Comparison of ENCODE assay signal across 13 mouse cellular contexts in genomic region chr11:118748622-118749021, GRCm38 (mm10).
A peak's percentile ranks its signal among the peaks of the same experiment; 100 is the strongest.
DNase-seq lines count a peak whose midpoint lies in the region; ATAC-seq lines count a peak whose summit lies in the region.
"Had no signal": no experiment of that assay in that cellular context is flagged by ENCODE, and none has a peak within 500 bp of the region (broad histone marks: within the 10 kb centered on the region; RNA-seq: fewer than 3 reads in every experiment).

No protein-coding gene starts in this region.

- H3K9me3 ChIP-seq in hindbrain, embryonic 13.5 days: no peaks in the 10 kb centered on the region
- H3K9me3 ChIP-seq in hindbrain, embryonic 12.5 days (replicated peaks): no peaks in the 10 kb centered on the region
- H3K9me3 ChIP-seq: liver, embryonic 15.5 days had no signal

- 57% methylated on average over 10 of the region's 10 CpGs for WGBS in hindbrain, embryonic 13.5 days
- WGBS in hindbrain, embryonic 12.5 days: 64% methylated on average over 10 of the region's 10 CpGs

- no peaks in the 10 kb centered on the region for H3K27me3 ChIP-seq in hindbrain, embryonic 13.5 days
- H3K27me3 ChIP-seq in hindbrain, embryonic 12.5 days: peaks cover 9% of the 10 kb centered on the region

- no peaks in the 10 kb centered on the region for H3K36me3 ChIP-seq in hindbrain, embryonic 13.5 days
- no peaks in the 10 kb centered on the region for H3K36me3 ChIP-seq in hindbrain, embryonic 12.5 days
- H3K36me3 ChIP-seq: G1E; liver, embryonic 15.5 days had no signal

- ATAC-seq in hindbrain, embryonic 13.5 days (ENCODE audit: low FRiP score): no peak
- ATAC-seq in hindbrain, embryonic 12.5 days (ENCODE audit: low FRiP score): no peak
- ATAC-seq in megakaryocyte progenitor cell, adult 5-6 weeks (replicated peaks; ENCODE audit: poor library complexity): peak; percentile 29; the same call in 1 of the 2 replicates

- H3K9ac ChIP-seq in hindbrain, embryonic 13.5 days: no peak overlapping the region
- H3K9ac ChIP-seq in hindbrain, embryonic 12.5 days: no peak overlapping the region
- H3K9ac ChIP-seq: liver, embryonic 15.5 days had no signal

- H3K4me2 ChIP-seq in hindbrain, embryonic 13.5 days: no peak overlapping the region
- H3K4me2 ChIP-seq in hindbrain, embryonic 12.5 days (replicated peaks): no peak overlapping the region
- H3K4me2 ChIP-seq: liver, embryonic 15.5 days had no signal

- H3K4me1 ChIP-seq in hindbrain, embryonic 13.5 days (replicated peaks): peaks cover 82% of the 10 kb centered on the region
- peaks cover 54% of the 10 kb centered on the region for H3K4me1 ChIP-seq in hindbrain, embryonic 12.5 days
- H3K4me1 ChIP-seq: liver, embryonic 15.5 days had no signal

- H3K4me3 ChIP-seq in hindbrain, embryonic 13.5 days: no peak overlapping the region
- no peak overlapping the region for H3K4me3 ChIP-seq in hindbrain, embryonic 12.5 days
- H3K4me3 ChIP-seq: liver, embryonic 15.5 days had no signal

- H3K27ac ChIP-seq in hindbrain, embryonic 13.5 days: peak overlapping the region; percentile 52; the same call in 1 of the 2 replicates
- no peak overlapping the region for H3K27ac ChIP-seq in hindbrain, embryonic 12.5 days
- H3K27ac ChIP-seq: liver, embryonic 15.5 days had no signal

- peak; percentile 76 for DNase-seq in cerebellum, adult 11-12 months
- DNase-seq in cerebellum, adult 11 months: no peak
- DNase-seq in cerebellum, adult 9-10 months: peak; percentile 74
- DNase-seq in adrenal gland, postnatal 36 days: no peak
- no peak for DNase-seq in right cerebral cortex, postnatal 14 days
- DNase-seq: kidney, adult 11 months; lung, postnatal 36 days; thymus, adult 18-20 months had no signal

Comparison
In these comparisons a context has a peak if more than half of its experiments do, and no peak if none do; other contexts are left out.
1. DNase-seq: peak in cerebellum, adult 11-12 months (single experiment) and cerebellum, adult 9-10 months (single experiment); none in cerebellum, adult 11 months (single experiment), adrenal gland, postnatal 36 days (0 of 2) and right cerebral cortex, postnatal 14 days (single experiment).